Mouse (Mus musculus): ENCODE measurements around the gene Prdm12. TPM values are rescaled to one million over a fixed set of nuclear protein-coding genes. Genes with fewer than 3 reads are reported as not detected.

Prdm12 gene
- total RNA-seq, 2 experiments from 2014 or later, result not detected

GRCm38 (mm10) chr2:31700545-31701446 lies 61.0 kb downstream of the Prdm12 start:
- no peak for DNase-seq
- intact Hi-C loops (cut with DNase I), result no loop called here

GRCm38 (mm10) chr2:31703226-31703625 lies 63.4 kb downstream of the Prdm12 start:
- intact Hi-C loops (cut with DNase I), result no loop called here
- no peak for DNase-seq

Small RNA genes lying within 50 kb of the gene (microRNA-seq; reads per million reads assigned to microRNA genes)
- gene Mir6998 (ENCODE audit: borderline number of aligned reads in 2 of 2), result 0.67 to 1.4 reads per million in 2 experiments

Other genes starting within 250 kb of the Prdm12 start
- gene Ass1, start 169.8 kb upstream of the Prdm12 start, total RNA-seq (2021), result 1 to 10 TPM; 3.9 to 6.8 TPM
- 10 to 100 TPM; 13.1 to 13.7 TPM for gene Fubp3, start 67.4 kb upstream of the Prdm12 start, total RNA-seq (2021)
- 10 to 100 TPM in 1 of 2 experiments, 1 to 10 TPM in 1; 9.4 to 10.7 TPM for gene Exosc2, start 30.7 kb downstream of the Prdm12 start, total RNA-seq (2021)
- 10 to 100 TPM; 31.8 to 32.8 TPM for gene Abl1, start 48.3 kb downstream of the Prdm12 start, total RNA-seq (2021)
- not detected for gene Qrfp, start 170.5 kb downstream of the Prdm12 start, total RNA-seq (2021)
- not detected for gene Fibcd1, start 206.0 kb downstream of the Prdm12 start, total RNA-seq (2021)
- 1 to 10 TPM in 1 of 2 experiments, under 1 TPM in 1; 0.67 to 1.0 TPM for gene Lamc3, start 247.3 kb downstream of the Prdm12 start, total RNA-seq (2021)